Mouse (Mus musculus) heart, adult 2 months (tissue): ENCODE results near the gene Mybpc3.

Experiments used
- CTCF ChIP-seq: fragments of 200-600 bp; IDR thresholded peaks from 2 replicates; pipeline ENCODE4 v1.8.1; 2022; ENCODE audit warnings: antibody characterized with exemption, mild to moderate bottlenecking, moderate library complexity
- EP300 ChIP-seq: fragments of 200-500 bp; IDR thresholded peaks from 2 replicates; pipeline ENCODE4 v1.6.1; 2011; ENCODE audit warnings: low read depth, low read length, control low read depth; ENCODE audit not compliant: insufficient read depth
- POLR2A ChIP-seq: fragments of 200-500 bp; IDR thresholded peaks from 2 replicates; pipeline ENCODE4 v1.6.1; 2011; ENCODE audit warnings: mild to moderate bottlenecking, low read depth, low read length, control low read depth; ENCODE audit not compliant: insufficient read depth

- TF ChIP-seq CTCF (no peak), POLR2A (no peak), EP300 (no peak)
Measured at GRCm38 (mm10) chr2:91115578-91115970, 2.4 kb upstream of the Mybpc3 start.
